Mouse (Mus musculus) testis, postnatal 10 days (tissue): ENCODE results near the gene Avpr2.

Experiments used
- DNase-seq: peaks from one replicate; pipeline ENCODE4 v3.0.0; 2021; ENCODE audit warnings: low spot score

The Avpr2 gene

GRCm38 (mm10) chrX:73916945-73917344 lies 25.0 kb downstream of the Avpr2 start:
- no peak for DNase-seq

DNA sequence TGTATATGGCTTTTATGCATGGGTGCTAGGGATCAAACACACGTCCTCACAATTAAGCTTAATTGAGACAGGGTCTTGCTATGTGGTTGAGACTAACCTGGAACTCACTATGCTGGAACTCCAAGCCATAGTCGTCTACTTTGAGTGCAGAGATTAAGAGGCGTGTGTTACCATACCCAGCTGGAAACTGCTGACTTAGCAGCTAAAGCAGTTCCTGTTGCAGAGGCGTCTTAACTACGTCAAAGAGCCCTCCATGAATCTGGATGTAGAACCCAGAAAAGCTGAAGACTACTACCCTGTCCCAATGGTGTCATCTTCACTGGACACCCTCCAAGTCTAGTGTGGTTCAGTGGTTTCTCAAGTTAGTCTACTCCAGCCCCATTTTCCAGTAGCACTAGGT lies 26.7 kb downstream of the Avpr2 start:
- no peak for DNase-seq

DNA sequence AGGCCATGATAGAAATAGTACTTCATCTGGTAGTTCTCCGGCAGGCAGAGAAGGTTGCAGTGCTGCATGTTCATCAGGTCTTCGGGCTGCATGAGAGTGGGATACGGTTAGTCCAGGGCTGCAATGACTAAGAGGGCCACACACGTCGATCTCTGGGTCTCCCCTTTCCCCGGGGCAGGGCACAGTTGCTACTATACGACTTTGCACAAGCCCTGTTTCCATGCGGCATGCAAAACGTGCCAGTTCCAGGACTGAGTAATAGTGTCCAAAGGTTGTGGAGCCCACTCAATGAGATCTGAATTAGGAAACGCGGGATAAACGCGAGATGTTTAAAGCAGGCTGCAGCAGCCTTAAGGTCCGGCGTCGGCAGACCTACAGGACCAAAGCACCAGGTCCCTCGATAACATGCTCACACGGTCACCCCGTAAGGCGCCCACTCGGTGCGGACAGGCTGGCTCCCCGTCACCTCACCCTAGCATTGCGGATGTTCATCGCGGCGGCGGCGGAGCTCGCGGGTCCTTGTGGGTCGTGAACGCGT lies 29.5 kb downstream of the Avpr2 start:
- no peak for DNase-seq

- peak; percentile 90 for DNase-seq
These were observed 30.1 kb downstream of the Avpr2 start, which contains the start of the genes Arhgap4 and Naa10 for GRCm38 (mm10) chrX:73921823-73922549. Arhgap4 (minus strand) TSS chrX:73921870. Naa10 (minus strand) TSS chrX:73921944.

DNA sequence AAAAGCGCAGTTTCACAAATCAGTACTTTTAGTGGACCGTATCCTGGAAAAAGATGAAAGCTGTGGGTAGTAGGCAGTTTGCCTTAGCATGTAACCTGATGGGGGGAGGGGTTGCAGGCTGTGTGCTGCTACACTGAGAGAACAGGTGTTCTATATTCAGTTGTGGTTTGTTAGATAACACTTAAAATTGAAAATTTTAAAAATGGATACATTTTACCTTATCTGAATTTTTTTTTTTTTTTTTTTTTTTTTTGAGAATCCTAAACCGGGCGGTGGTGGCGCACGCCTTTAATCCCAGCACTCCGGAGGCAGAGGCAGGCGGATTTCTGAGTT lies 30.6 kb downstream of the Avpr2 start:
- no peak for DNase-seq

DNA sequence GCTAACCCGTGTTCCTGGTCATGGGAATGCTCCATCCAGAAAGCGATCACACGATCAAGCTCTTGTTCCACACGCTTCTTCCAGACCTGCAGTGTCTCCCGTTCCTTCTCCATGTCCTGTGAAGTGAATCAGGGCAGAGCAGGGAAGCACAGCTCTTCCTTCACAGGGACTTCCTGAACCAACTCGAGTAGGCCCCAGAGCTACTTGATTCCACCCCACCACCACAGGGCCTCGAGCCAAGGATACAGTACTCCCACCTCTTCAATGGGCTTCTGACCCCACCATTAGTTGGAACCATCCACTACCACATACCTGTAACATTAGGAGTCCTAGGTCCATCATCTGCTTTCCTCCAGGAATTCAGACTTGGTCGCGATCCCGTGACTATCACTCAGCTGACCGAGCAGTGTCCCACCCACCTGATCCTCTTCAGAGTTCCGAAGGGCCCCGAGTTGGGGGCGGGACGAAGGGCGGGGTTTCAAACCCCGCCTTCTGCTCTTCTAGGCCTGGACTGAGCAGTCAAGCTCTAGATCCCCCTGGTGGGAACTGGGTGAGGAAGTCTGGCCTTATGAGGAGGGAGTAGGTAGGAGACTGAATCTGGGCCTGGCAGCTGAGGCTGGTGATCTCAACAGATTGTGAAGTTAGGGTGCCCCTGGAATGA lies 38.6 kb downstream of the Avpr2 start, which contains the start of gene Renbp:
Gene Renbp, minus strand, starts transcription at position 449 of the 661 bp plus-strand sequence.
- DNase-seq: peak; percentile 83

- DNase-seq: no peak
These were observed 40.0 kb downstream of the Avpr2 start for GRCm38 (mm10) chrX:73931871-73932270.

DNA sequence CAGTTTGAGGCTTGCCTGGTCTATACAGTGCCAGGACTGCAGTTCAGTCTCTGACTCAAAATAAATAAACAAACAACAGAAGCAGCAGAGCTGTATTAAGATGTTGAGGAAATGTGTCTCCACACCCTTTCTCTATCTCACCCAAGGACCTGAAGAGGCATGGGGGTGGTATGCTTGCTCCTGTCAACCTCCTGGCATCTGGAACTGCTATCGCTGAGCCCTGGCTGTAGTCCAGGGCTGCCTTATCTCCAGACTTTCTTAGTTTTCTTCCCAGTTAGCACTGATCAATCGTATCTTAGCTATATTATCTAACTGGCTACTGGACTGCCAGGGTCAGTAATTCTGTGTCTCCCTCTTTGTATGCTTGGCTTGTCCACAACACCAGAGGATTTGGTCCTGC lies 50.0 kb downstream of the Avpr2 start:
- DNase-seq: no peak

DNA sequence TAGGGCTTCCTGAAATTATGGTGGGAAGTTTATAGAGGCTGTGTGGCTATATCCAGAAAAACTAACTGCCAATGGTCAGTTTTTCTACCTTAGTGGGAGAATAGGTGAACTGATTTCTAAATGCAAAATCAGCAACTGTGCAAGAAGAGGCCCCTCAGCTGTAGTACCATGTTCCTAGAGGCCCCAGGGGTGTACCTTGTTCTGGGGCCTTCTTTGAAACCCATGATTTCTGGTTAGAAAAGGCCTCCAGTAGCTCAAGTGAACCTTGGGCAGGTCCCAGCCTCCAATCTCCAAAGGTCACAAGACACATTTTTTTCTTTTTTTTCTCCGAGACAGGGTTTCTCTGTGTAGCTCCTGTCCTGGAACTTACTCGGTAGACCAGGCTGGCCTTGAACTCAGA lies 50.4 kb downstream of the Avpr2 start:
- DNase-seq: no peak
